Mouse (Mus musculus) adrenal gland, postnatal 14 days (tissue): Measurements from ENCODE around the gene Pnpla1. TPM values are rescaled to one million over a fixed set of nuclear protein-coding genes. Genes with fewer than 3 reads are reported as not detected.
A peak's percentile ranks its signal among the peaks of the same experiment; 100 is the strongest.

Source experiments
- DNase-seq: peaks from one replicate; pipeline ENCODE4 v3.0.0; 2021; ENCODE audit warnings: mixed read lengths
- total RNA-seq: library from RNA; stranded (reverse); gene quantifications from 2 replicates; pipeline ENCODE4 v1.2.3, GENCODE M21; 2021

Gene Pnpla1
- total RNA-seq, 1 experiment from 2014 or later, result 0.15 TPM

DNA sequence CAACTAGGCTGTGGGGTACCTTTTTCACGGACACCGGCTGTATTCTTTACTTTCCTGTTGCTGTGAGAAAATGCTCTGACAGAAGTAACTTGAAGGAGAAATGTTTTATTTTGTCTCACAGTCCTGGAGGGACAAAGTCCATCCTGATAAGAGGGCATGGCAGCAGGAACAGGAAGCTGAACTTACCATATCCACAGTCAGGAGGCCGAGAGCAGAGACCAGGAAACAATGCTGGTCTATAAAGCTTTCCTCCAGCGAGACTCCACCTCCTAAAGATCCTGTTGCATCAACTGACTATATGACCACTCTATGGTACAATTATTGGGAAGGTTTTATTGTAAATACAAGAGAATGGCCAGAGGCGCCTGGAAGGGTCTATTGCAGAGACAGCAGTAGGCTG lies 14.5 kb upstream of the Pnpla1 start:
- no peak for DNase-seq

DNA sequence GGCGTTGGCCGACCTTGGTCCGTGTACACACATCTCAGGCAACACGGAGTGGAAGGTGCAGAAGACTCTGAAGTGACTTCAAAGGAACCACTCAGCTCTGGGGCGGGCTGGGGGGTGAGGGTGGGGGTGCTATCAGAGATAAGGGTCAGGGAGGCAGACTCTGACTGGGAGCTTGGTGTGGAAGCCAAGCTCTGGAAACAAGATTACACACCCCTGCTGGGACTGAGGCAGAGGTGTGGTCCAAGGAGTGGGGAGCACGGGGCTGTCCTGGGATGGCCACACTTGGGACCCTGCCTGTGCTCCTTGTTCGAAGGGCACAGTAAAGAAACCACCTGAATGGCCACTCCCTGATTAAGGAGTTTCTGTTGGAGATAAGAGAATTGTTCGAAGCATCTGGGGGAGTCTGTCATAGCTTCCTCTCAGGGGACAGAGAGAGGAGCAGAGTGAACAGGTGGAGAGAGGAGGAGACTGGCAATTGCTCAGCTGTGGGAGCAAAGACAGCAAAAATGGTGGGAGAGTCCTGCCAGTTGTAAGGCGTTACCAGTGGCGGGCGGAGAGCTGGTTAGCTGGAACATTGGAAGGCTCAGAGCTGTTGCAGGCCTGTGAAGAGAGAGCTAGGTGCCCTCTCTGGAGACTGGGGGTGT lies 11.1 kb upstream of the Pnpla1 start:
- DNase-seq, result peak; percentile 26

DNA sequence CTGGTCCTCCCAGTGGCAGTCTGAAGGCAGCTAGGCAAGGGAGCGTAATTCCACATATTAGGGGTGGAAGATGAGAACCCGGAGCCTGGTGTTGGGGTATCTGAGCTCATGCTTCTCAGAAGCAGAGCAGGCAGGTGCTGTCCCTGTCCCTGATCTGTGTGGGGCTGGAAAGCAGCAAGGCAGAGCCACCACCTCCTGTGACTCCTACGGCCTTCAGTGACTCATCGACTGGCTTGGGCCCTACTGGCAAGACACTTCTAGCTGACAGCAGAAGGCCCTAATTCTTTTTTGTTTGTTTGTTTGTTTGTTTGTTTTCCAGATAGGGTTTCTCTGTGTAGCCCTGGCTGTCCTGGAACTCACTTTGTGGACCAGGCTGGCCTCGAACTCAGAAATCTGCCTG lies 7.7 kb upstream of the Pnpla1 start:
- DNase-seq, result peak; percentile 86

DNA sequence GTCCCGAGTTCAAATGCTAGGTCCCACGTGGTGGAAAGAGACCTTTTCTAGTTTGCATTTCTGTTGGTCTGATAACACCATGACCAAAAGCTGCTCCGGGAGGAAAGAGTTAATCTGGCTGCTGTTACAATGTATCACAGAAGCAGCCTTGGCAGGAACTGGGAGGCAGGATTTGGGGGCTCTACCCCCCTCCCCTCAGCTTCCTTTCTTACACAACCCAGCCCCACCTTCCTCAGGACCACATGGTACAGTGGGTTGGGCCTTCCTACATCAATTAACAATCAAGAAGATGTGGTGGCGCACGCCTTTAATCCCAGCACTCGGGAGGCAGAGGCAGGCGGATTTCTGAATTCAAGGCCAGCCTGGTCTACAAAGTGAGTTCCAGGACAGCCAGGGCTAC lies 3.8 kb upstream of the Pnpla1 start:
- DNase-seq, result no peak

DNA sequence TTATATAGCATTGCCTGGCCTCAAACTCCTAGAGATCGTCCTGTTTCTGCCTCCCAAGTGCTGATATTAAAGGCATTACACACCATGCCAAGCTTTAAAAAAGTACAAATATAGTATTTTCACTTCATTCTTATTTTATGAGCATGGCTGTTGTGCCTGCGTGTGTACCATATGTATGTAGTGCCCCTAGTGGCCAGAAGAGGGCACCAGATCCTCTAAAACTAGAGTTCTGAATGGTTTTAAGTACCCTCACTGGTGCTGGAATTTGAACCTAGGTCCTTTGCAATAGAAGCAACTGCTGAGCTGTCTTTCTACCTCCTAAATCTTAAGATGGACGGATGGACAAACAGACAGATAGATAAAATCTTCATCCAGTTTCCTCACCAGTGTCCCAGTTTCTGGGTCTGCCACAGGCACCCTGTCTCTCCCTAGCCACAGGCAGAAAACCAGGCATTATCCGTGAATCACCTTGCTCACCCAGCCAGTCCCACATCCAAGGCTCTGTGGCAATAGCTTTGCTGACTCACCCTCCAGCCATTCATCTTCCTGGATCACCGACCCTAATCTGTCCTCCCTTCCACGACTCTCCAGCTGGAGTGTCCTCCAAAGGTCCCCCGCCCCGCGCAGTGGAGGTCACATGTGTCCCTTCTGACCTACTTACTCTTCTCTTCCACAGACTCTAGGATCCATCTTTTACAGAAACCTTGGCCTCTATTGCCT lies 2.9 kb upstream of the Pnpla1 start:
- peak; percentile 93 for DNase-seq

DNA sequence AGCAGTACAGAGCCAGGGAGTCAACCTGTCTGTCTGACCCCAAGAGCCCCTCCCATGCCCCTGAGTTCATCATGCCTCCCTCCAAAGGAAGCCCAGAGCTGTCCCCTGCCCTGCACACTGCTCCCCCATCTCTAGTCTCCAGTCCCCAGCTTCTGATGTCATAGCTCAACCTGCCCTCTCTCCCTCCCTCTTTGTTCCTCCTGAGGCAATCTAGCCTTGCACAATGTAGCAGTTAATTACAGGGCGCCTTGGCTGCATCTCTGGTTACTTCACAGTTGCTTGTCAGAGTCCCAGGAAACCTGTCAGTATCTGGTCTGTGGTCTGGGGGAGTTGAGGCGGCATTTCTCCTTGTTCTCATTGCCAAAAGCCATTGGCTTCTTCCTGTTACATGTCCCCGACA lies 2.2 kb upstream of the Pnpla1 start:
- peak; percentile 80 for DNase-seq

- no peak for DNase-seq
Observed at GRCm38 (mm10) chr17:28863926-28864325, 5.7 kb downstream of the Pnpla1 start.

DNA sequence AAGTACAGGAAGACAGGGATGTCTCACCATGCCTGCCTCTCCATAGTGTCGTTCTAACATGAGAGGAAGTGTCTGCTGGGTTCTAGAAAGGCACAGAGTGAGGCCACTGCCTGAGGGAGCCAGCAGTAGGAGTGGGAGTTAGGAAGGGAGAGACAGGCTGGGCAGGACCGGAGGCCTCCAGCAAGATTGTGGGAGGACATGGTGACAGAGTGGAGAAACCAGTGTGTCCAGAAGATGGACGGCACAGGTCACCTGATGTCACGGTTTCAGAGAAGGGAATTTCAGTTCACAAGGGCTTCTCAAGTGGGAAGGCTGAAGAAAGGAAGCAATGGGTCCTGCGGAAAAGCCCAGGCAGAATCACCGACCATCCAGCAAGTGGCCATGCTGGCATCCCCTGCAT lies 6.3 kb downstream of the Pnpla1 start:
- DNase-seq, result no peak

GRCm38 (mm10) chr17:28866921-28867320 lies 8.7 kb downstream of the Pnpla1 start:
- DNase-seq, result no peak

- DNase-seq, result no peak
Observed at GRCm38 (mm10) chr17:28867381-28867780, 9.2 kb downstream of the Pnpla1 start.

GRCm38 (mm10) chr17:28869412-28870110 lies 11.3 kb downstream of the Pnpla1 start:
- DNase-seq, result no peak

GRCm38 (mm10) chr17:28870435-28870834 lies 12.2 kb downstream of the Pnpla1 start:
- DNase-seq, result no peak

- DNase-seq, result no peak
Observed at GRCm38 (mm10) chr17:28871831-28872230, 13.6 kb downstream of the Pnpla1 start.

- DNase-seq, result no peak
Observed at GRCm38 (mm10) chr17:28872322-28872721, 14.1 kb downstream of the Pnpla1 start.

- no peak for DNase-seq
Observed at GRCm38 (mm10) chr17:28874216-28874615, 16.0 kb downstream of the Pnpla1 start.

GRCm38 (mm10) chr17:28874825-28875224 lies 16.6 kb downstream of the Pnpla1 start:
- peak; percentile 92 for DNase-seq

GRCm38 (mm10) chr17:28875316-28875715 lies 17.1 kb downstream of the Pnpla1 start:
- peak; percentile 80 for DNase-seq

GRCm38 (mm10) chr17:28876331-28876730 lies 18.1 kb downstream of the Pnpla1 start:
- no peak for DNase-seq

DNA sequence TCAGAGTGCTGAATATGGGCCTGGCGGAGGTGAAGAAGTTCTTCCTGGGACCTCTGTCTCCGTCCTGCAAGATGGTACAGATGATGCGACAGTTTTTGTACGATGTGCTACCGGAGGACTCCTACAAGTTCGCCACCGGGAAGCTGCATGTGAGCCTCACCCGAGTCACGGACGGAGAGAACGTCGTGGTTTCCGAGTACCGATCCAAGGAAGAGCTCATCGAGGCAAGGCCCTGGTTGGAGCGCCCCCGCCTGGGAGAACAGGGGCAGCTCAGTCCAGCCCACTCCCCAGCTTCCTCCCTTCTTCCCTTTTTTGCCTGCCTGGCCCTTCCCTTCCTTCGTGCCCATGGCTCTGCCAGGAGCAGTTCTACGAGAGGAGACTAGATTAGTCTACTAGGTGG lies 18.6 kb downstream of the Pnpla1 start:
- peak; percentile 48 for DNase-seq

- DNase-seq, result peak; percentile 86
Observed at GRCm38 (mm10) chr17:28879931-28880391, 21.8 kb downstream of the Pnpla1 start.

- DNase-seq, result peak; percentile 87
Observed at GRCm38 (mm10) chr17:28882316-28882715, 24.1 kb downstream of the Pnpla1 start.

DNA sequence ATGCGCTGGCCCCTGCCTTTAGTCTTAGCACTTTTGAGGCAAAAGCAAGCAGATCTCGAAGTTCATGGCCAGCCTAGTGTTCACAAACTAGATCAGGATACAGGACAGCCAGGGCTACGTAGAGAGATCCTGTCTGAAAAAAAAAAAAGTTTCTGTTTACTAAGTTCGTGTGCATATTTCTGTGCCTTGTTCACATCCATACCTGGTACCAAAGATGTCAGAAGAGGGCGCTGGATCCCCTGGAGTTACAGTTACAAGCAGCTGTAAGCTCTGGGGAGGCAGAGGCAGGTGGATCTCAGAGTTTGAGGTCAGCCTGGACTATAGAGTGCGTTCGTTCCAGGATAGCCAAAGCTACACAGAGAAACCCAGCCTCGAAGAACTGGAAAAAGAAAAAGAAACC lies 24.6 kb downstream of the Pnpla1 start:
- DNase-seq, result no peak

DNA sequence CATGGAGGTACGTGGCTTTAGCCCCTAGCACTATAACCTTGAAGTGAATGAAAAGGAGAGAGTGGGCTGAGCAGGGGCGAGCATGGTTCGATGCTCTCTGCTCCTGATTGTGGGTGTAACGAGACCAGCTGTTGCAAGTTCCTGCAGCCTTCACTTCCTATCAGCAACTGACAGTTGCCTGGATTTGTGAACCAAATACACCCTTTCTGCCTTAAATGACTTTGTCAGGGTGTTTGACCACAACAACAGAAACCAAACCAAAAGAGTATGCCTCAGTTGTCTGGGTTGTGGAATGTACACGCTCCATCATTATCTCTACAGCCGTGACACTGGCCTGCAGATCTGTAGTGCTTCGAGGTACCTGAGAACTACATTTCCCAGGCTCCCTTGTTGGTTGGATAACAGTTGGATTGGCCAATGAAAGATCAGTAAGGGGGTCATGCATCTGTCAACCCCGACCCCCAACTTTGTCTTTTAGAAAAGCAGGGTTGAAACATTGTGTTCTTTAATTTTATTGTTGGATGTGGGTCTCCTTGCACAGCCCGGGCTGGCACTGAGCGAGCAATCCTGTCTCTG lies 25.8 kb downstream of the Pnpla1 start:
- DNase-seq, result no peak
